ENCODE assay signal across 8 mouse cellular contexts in the genomic region with DNA sequence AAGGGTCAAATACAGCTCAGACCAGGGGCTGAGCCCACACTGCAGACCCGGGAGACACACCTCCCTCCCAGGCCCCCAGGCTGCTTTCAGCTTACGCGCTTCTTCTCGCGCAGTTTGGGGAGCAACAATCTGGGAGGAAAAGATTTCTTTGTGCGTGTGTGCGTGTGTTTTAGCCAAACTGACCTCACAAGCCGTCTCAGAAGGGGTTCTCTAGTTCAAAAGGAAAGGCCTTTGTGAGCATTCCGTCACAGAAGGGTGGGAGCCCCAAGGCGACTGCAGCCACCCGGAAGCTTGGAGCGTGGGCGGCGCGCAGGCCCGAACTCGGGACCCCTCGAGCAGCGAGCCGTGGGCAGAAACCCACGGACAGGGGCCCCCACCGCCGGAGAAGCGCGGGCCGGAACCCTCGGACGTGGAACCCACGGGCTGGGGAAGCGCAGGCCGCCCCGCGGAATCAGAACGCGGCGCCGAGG. TPM values are rescaled to one million over a fixed set of nuclear protein-coding genes. Genes with fewer than 3 reads are reported as not detected.
DNase-seq lines count a peak whose midpoint lies in the region; ATAC-seq lines count a peak whose summit lies in the region.

No protein-coding gene starts in this region.

- H3K27ac ChIP-seq in forebrain, embryonic 10.5 days = peak overlapping the region; percentile 96
- peak overlapping the region; percentile 89 for H3K27ac ChIP-seq in intestine, embryonic 16.5 days (ENCODE audit: low read length)
- H3K27ac ChIP-seq in stomach, embryonic 15.5 days = peak overlapping the region; percentile 85

- under 1% methylated on average over 34 of the region's 37 CpGs for WGBS in forebrain, embryonic 10.5 days
- under 1% methylated on average over 37 of the region's 37 CpGs for WGBS in intestine, embryonic 16.5 days
- WGBS in stomach, embryonic 15.5 days = under 1% methylated on average over 37 of the region's 37 CpGs

- ATAC-seq in intestine, embryonic 16.5 days = peak; percentile 36; the same call in 1 of the 2 replicates
- no peak for ATAC-seq in stomach, embryonic 15.5 days (ENCODE audit: insufficient read depth, low FRiP score, low read depth)

- peak; percentile 9 for DNase-seq in ovary, adult 18-20 months (ENCODE audit: low spot score)
- no peak for DNase-seq in ovary, postnatal 36 days (ENCODE audit: low spot score)
- peak; percentile 81 for DNase-seq in ZHBTc4 (ENCODE audit: low read depth, low spot score)
- DNase-seq in forebrain, embryonic 10.5 days (ENCODE audit: extremely low spot score, low spot score) = peak; percentile 50
- DNase-seq in lung, postnatal 14 days = peak; percentile 49
- no peak for DNase-seq in cerebellum, adult 18-20 months

- H3K4me2 ChIP-seq in intestine, embryonic 16.5 days (ENCODE audit: low read depth, low read length) = peak overlapping the region; percentile 64
- peak overlapping the region; percentile 53 for H3K4me2 ChIP-seq in stomach, embryonic 15.5 days

- no peaks in the 10 kb centered on the region for H3K9me3 ChIP-seq in forebrain, embryonic 10.5 days
- H3K9me3 ChIP-seq in intestine, embryonic 16.5 days (ENCODE audit: control insufficient read depth, low read length) = no peaks in the 10 kb centered on the region
- no peaks in the 10 kb centered on the region for H3K9me3 ChIP-seq in stomach, embryonic 15.5 days

- H3K4me1 ChIP-seq in forebrain, embryonic 10.5 days = peaks cover 15% of the 10 kb centered on the region
- H3K4me1 ChIP-seq in intestine, embryonic 16.5 days (ENCODE audit: control insufficient read depth, insufficient read depth, low read length) = peaks cover 15% of the 10 kb centered on the region; the same call in 1 of the 2 replicates
- H3K4me1 ChIP-seq in stomach, embryonic 15.5 days = peaks cover 5% of the 10 kb centered on the region

- H3K4me3 ChIP-seq in forebrain, embryonic 10.5 days = peak overlapping the region; percentile 97
- H3K4me3 ChIP-seq in intestine, embryonic 16.5 days (ENCODE audit: low read length) = peak overlapping the region; percentile 90
- peak overlapping the region; percentile 78 for H3K4me3 ChIP-seq in stomach, embryonic 15.5 days (replicated peaks)

- peak overlapping the region; percentile 96 for H3K9ac ChIP-seq in intestine, embryonic 16.5 days (ENCODE audit: low read depth, low read length)
- H3K9ac ChIP-seq in stomach, embryonic 15.5 days = peak overlapping the region; percentile 80

- no peaks in the 10 kb centered on the region for H3K27me3 ChIP-seq in forebrain, embryonic 10.5 days (ENCODE audit: poor library complexity, severe bottlenecking)
- H3K27me3 ChIP-seq in intestine, embryonic 16.5 days (replicated peaks; ENCODE audit: control insufficient read depth, insufficient read depth, low read length) = no peaks in the 10 kb centered on the region
- H3K27me3 ChIP-seq in stomach, embryonic 15.5 days (replicated peaks) = no peaks in the 10 kb centered on the region

- H3K36me3 ChIP-seq in forebrain, embryonic 10.5 days (replicated peaks) = peaks cover 11% of the 10 kb centered on the region
- H3K36me3 ChIP-seq in intestine, embryonic 16.5 days (ENCODE audit: control insufficient read depth, insufficient read depth, low read length) = no peaks in the 10 kb centered on the region
- H3K36me3 ChIP-seq in stomach, embryonic 15.5 days = no peaks in the 10 kb centered on the region

RNA-seq across cellular contexts. Expression of a gene that starts 0.5 kb away (rescaled TPM):
- polyA plus RNA-seq in forebrain, embryonic 10.5 days (2016; fragmentation: Nextera tagmentation; extraction: Ambion mirVana) = 50.3 and 54.2 TPM in 2 replicates
- polyA plus RNA-seq in intestine, embryonic 16.5 days (2015; fragmentation: Nextera tagmentation; extraction: Ambion mirVana) = 55.2 and 58.9 TPM in 2 replicates
- polyA plus RNA-seq in stomach, embryonic 15.5 days (2015; fragmentation: Nextera tagmentation; extraction: Ambion mirVana) = 58.9 and 71.9 TPM in 2 replicates

Comparison
In these comparisons a context has a peak if more than half of its experiments do, and no peak if none do; other contexts are left out.
1. DNase-seq: peak in ovary, adult 18-20 months (single experiment), ZHBTc4 (single experiment), forebrain, embryonic 10.5 days (single experiment) and lung, postnatal 14 days (single experiment); none in ovary, postnatal 36 days (single experiment) and cerebellum, adult 18-20 months (0 of 2).
2. Peak in every context shown above with its lines, with median percentiles within 50 percentile points of each other: H3K27ac ChIP-seq and H3K4me3 ChIP-seq.